Mouse (Mus musculus) embryo, embryonic 11.5 days (tissue): Measurements from ENCODE around the gene Nrap.
"Not testable (repeated sequence)": the region's sequence is repeated elsewhere in the genome, so short reads cannot be mapped to it uniquely, and the experiment has no call there.

Experiments used
- DNase-seq: peaks from one replicate; pipeline ENCODE4 v3.0.0-alpha.2; 2012; ENCODE audit warnings: low read depth, low spot score

Gene Nrap

DNA sequence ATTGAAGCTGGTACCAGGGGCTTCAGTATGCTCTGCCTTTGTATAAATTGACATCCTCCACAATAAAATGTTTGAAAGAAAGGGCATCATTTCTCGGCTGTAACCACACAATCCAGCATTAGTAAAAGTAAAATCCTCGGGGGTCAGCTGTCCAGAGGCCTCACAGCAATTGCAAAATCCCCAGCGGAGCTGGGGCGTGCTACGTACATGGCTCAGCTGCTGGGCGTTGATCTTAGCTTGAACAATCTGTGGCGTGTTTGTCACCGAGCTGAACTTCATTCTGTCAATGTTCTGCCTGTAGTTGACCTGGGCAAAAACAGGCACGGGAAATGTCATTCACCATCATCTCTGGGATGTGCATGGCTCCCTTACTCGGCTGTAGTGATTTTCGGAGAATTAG is 23.7 kb downstream of the Nrap start:
- no peak for DNase-seq

DNA sequence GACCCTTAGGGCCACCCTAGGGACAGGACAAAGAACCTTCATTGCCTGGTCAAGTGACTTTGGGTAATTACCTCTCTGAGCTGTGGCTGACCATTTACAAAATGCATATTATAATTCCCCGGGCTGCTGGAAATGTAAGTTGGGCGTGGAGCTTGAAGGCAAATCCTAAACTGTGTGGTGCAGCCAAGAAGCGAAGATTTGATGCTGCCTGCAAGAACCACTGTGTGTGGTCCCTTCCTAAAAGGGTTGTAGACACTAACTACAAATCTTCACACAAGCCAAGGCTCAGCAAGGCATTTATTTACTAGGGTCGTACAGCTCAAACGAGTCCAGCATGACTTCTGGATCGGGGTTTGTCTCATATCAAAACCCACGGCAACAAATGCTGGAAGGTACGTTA is 25.3 kb downstream of the Nrap start:
- DNase-seq: no peak

DNA sequence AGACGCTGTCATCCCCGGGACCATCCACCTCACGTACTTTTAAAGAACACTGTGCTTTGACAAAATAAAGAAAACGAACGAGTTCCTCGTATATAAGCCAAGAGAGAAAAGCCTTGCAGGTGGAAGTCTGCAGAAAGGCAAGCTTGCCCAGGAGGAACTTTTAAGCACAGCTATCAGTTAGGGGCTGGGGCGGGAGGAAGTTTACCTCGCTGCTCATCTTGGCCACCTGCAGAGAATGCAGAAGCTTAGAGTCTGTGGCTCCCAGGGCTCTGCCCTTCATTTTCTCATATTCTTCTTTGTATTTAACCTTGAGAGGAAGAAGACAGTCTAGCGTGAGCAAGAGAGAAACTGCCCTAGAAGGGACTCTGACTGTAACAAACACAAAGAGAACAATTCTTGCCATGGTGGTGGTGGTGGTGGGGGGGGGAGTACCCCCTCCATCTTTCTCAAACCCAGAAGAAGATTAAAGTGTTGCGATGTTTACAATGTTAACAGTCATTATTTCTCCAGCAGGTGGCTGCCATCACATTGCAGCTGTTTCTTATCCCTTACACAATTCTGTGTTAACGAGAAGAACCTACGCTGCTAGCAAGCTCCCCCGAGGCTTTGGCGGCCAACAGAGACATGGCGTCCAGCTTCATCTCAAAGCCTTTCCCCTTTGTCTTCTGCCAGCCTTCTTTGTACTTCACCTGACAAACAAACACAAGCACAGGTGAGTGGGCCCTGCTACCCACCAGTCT is 25.9 kb downstream of the Nrap start:
- no peak for DNase-seq

DNA sequence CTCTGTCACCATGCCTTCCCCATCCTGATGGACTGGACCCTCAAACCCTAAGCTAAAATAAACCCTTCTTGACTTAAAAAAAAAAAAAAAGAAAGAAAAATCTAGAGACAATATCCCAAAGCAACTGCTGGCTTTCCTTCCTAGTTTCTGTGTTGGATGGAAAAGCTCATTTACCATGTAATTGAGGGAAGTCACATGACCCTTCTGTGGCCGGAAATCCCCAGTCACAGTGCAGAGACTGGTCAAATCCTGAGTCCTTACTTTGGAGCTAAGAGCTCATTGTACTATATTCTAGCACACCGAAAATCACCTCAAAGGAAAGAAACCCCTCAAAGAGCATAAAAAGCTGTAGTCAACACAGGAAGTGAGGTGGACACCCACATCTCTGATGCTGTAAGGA is 30.9 kb downstream of the Nrap start:
- DNase-seq: no peak

DNA sequence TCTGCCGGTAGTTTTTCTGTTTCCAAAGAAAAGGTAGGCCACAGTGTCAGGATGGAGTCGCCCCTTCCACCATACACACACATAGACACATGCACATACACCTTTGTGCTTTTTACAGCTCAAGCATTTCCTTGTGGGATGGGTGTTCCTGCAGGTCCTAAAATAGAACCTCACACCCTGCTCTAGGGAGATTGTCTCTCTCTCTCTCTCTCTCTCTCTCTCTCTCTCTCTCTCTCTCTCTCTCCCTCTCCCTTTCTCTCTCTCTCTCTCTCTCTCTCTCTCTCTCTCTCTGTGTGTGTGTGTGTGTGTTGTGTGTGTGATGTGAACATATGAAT is 32.5 kb downstream of the Nrap start:
- not testable (repeated sequence) for DNase-seq

DNA sequence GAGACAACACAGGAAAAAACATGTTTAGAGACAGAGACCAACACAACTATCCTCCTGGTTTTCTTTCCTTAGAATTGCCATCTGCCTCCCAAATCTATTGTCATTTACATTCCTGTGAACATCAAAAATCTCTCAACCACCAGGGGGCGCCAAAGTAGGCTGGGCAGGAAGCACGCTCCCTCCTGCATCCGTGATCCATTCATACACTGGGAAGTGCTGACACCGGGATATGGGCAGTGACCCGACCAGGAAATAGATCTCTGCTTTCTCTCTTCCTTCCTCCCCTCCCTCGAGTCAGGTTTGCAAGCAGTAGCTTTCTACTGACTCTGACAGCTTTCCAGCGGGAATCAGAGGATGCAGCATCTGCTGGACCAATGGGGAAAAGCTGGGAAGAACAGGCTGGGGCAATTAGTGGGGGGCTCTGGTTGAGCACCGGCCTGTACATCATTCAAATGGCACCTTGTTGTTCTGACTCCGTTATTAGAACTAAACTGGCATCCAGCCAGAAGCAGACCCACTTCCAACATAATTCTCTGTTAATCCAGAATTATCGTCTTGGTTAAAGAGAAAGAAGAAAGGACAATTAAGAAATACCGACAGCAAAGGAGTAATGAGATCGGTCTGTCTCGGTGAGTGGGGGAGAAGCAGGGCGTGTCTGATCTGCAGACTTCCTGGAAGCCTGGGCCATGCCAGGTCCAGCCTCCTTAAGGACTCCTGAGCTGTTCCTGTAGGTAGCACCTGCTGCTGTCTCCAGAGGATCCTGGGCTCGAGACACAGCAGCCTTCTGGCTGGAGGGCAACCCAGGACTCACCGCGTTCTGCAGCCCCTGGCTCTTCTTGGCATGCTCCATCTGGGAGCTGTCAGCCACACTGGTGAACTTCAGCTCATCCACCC is 33.1 kb downstream of the Nrap start:
- peak; percentile 47 for DNase-seq

DNA sequence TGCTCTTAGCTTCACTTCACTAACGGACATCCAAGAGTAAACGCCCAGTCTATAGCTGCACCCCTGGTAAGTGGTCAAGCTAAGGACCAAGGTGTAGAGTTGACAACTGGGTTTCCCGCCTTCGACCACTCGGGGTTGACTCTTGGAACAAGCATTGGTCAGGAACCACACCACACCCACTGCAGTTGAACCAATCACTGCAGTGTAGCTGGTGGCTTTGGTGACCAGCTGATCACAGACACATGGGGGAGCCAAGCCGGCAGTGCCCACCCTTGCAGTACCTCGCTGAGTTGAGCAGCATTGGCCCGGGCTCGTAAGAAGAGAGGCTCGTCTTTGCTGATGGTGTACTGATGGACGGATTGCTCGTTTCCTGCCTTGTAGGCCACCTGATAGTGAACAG is 34.6 kb downstream of the Nrap start:
- no peak for DNase-seq

DNA sequence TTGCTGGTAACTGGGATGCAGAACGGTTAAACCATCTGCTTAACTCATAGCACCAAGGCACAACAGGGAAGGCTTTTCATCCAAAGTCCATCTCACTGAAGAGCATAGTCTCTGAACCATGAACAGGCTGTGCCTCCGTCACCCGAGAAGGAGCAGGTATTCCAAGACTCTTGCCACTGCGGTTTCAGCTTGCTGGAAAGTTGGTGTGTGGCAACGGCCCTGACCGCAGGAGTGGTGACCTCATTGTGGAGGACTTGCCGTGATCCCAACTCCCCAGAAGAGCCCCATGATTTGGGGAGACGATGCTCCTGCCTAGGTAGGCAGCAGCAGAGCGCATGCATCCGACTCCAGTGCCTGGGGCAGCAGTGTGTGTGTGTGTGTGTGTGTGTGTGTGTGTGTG is 36.1 kb downstream of the Nrap start:
- no peak for DNase-seq

DNA sequence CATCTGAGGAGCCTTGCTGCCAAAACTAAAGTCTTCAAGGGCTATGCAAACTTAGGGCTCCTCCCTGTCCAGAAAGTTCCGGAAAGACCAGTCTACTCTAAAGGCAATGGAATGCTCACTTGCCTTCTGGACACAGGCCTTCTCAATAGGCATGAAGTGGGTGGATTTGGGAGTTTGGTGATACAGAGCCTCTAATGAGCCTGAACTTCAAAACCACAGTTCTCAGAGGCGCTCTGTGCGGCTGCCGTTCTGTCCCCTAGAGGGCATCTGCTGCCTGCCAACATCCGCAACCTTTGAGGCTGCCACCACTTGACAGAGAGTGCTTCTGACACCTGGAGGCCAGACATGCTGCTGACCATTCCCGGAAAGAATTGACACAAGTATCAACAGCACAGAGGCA is 40.5 kb downstream of the Nrap start:
- no peak for DNase-seq

DNA sequence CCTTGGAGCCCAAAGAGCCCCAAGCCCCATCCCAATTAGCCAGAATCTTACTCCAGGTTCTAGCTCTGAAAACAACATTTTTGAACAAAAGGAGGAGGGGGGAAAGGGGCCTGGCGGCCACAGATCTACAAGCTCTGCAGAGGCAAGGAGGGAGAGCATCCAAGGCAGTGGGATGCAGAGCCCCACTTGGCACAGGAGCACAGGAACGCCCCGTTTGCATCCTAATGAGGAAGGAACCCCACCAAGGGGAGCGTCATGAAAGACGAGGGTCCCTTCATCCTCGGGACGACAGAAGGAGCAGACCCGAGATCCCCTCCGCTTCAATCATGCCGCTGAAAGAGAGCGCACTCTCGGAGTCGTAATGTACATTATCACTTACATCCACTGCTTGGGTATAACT is 43.1 kb downstream of the Nrap start:
- no peak for DNase-seq

DNA sequence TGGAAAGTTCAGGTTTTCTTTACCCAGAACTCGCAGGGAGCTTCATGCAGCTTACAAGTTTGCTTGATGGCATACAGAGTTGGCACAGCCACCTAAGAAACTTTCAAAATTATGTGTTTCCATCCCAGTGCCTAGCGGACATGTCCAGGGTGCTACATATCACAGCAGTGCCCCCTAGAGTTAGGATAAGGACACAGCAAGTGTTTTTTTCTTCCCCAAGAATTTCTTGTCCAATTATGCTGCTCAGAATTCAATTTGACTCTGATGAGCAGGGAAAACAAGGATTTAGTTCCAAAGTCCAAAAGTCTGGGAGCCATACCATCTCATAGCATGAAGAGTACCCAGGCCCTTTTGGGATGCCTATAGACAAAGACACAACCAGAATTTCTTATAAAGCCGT is 43.8 kb downstream of the Nrap start:
- no peak for DNase-seq

DNA sequence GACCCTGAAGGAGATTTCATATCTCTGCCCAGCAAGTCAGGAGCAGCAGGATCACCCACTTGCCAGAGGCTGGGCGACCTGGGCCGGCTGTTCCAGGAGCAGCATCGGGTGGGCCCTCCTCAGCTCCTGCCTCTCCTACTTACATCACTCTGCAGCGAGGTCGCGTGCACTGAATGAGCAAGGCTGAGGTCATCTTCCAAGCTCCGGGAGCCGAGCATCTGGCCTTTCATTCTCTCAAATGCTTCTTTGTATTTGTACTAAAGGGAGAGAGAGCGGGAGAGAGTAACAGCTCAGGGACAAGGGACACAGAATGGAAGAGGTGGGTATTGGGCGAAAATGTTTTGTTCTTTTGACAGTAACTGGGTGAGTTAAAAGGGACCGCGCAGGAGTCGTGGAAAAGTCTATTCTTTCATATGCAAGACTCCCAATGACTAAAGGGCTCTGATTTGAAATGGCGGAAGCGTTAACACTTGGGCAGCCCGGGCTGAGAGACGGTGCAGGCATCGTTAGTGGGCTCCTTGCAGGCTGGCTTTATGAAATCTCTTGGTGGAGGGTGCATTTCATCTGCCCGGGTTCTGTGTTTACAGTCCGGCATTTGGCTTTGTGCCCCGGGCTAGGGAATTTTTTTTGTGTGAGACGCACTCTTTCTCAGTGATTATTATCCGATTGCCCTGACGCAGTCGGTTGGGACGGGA is 45.8 kb downstream of the Nrap start:
- no peak for DNase-seq

DNA sequence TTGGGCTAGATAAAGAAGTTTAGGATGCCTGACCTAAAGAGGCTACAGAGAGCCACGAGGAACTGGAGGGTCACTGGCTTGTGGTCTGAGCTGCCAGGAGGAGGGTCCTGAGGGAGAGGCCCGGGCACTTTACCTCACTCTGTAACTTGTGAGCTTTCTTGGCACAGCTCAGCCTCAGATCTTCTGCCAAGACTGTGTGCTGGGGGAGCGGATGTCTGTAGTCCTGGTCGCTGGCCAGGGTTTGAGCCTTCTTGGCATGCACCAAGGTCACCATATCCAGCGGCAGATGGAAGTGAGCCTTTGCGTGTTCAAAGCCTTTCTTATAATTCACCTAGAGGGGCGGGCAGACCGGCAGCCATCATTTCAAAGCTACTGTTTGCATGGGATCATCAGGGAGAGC is 47.8 kb downstream of the Nrap start:
- no peak for DNase-seq

DNA sequence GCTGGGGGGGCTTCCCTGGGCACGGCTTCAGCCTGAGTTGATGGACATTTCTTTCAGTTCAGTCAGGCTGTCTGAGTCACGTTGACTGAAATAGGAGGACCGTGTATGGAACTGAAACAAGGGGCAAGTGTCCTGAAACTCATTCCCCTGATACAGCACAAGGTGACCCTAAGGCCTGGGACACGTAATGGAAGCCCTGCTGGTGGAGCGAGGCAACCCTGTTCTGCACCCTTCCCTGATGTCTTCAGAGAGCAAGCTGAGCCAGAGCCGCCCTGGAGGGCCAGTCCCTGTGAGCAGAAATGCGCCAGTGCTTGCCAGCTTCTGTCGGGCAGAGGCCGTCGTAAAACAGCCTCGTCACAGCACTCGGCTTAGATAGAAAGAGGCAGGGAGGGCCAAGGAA is 53.0 kb downstream of the Nrap start:
- no peak for DNase-seq

DNA sequence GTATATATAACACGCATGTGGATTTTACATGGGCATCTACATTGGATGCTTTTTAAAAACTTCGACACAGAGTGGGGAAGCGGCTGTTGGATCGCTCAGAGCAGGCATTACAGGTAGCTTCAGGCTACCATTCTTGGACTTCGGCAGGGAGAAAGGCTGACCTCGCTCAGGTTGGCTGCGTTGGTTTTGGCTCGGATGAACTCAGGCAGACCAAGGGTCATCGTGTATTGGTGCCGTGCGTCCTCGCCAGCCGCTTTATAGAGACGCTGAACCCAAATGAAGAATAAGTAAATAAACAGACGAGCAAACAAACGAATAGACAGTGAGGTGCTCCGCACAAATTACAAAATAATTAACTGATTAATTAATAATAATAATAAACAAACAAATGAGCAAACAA is 53.5 kb downstream of the Nrap start:
- no peak for DNase-seq

DNA sequence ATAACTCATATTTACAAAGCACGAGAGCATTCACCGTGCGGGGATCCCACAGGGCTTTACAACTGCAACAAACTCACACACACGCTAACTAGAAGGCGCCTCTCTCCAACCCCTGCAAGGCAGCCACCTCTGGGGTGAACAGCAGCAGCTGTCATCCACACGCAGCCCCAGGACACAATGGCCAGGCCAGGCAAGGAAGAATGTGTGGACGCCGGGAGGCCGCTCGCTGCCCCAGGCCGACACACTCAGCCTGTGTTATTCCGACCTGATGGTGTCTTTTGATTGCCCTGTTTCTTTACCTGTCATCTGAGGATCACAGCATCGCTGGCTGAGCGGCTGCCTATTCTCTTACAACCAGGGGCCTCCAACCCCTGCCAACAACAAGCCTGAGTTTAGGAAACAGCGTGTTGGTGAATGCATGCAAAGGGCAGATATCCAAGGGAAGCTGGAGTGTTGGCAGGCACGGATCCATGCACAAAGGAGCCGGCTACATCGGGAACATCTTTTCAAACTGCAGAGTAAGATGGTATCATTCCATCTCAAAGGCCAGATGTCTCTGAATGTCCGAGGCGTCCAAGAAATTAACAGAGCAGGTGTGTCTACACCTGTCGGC is 63.5 kb downstream of the Nrap start:
- DNase-seq: no peak

DNA sequence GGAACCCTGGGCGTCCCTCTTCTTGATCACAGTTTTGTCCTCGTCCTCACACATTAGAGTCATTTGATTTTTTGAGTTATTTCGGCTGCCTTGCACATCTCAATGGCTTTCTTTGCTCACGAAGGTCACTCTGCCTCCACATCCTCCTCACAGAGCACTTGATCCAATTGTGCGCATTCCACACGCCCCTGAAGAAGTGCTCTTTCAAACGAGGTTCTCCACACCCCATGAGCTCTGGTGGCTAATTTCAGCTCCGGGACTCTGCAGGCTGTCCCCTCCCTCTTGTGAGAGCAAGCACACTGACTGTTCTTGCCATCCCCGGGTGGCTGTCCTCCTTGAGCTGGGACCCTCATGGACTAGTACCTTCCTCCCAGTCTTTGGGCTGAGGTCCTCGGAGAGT is 64.2 kb downstream of the Nrap start:
- no peak for DNase-seq

DNA sequence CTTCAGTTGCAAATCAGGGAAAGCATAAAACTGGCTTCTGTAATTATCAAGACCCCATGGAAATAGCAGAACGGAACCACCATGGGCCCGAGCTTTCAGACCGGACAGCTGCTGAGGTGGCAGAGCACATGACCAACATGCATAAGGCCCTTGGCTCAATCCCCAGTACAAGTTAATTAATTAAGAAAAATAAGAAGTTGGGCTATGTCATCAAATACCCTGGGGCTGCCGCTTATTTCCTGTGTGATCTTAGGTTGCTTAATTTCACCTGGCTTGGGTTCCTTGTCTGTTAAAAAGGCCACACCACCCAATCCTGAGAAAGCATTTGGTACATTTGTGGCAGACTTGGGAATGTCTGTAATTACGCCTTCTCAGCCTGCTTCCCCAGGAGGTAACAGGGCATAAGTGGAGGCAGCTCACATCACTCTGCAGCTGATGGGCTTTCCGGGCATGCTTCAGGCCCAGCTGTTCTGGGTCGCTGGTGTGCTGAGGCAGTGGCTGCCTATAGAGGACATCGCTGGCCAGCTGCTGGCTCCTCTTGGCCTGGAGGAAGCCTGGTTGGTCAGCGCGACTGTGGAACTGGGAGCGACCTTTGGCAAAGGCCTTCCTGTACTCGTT is 68.4 kb downstream of the Nrap start:
- DNase-seq: no peak

DNA sequence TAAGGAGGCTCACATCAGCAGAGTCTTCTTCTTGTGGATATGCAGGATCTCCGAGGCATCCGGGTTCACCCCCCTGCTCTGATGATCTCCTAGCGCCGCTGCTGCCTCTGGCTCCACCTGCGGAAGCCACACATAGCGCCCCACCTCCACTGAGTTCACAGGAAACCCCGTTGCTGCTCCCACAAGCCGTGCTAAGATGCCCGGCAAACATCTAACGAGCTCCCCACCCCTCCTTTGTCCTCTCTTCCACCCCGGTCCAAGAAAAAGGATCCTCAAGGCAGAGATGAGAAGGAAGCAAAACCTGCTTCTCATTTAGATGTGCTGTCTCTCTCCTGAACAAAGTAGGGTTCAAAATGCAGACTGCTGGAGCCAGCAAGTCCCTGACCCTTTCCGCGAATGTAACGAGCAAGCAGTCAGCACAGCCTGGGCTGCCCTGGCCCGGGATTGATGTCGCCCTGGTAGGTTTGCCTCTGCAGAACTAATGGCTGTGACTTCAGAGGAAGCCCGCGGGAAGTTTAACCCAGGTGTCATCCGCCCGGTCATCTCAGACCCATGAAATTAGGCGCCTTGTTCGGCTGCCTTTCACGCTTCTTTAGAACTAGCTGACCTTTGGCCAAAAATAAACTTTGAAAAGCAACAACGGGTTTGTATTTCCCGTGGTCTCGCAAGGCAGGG is 69.5 kb downstream of the Nrap start:
- no peak for DNase-seq

DNA sequence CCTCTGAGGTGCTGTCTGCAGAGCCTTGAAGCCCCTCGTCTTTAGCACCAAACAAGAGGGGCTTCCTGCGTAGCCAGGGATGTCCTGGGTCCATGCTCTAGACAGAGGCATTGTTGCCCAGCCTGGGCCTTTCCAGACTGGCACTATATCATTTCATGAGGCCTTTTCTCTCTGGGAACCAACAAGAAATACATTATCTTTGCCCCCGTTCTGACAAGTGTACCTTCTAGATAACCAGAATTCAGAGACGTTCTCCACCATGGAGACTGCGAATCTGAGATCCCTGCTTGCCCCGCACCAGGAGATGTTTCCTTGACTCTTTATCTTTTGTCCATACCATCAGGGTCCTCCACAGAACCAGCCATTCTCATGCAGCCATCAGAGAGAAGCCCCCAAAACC is 70.2 kb downstream of the Nrap start:
- no peak for DNase-seq

DNA sequence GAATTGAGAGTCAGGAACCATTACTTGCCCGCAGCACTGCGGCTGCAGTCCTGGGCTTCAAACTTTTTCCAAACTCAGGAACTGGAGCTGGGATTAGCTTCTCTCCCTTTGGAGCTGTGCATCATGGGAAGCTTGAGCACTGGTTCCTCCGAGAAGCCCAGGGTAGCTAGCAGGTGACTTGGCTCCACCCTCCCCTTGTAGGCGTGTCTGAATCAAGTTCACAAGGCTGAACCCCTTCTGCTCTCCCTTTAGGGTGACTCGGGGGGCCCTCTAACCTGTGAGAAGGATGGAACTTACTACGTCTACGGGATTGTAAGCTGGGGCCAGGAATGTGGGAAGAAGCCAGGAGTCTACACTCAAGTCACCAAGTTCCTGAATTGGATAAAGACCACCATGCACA is 70.6 kb downstream of the Nrap start:
- no peak for DNase-seq
